ENCODE assay signal across 29 mouse cellular contexts in the genomic region with DNA sequence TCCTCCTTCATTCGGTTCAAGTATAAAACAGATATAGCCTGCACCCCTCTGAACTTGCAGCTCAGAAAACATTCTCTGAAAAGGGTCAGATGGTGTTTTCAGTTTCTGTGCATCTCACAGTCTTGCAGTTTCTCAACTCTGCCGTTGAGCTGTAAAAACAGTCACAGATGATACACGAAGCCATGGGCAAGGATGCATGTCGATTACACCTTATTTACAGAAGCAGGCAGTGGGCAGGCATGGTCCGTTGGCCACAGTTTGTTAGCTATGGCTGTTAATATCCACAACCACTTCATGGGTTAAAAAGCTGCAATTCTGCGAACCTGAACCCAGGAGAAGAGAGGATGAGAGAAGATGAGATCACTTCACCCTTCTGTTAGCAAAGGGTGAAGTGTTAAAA. TPM values are rescaled to one million over a fixed set of nuclear protein-coding genes. Genes with fewer than 3 reads are reported as not detected.
"Had no signal": no experiment of that assay in that cellular context is flagged by ENCODE, and none has a peak within 500 bp of the region (broad histone marks: within the 10 kb centered on the region; RNA-seq: fewer than 3 reads in every experiment).

No protein-coding gene starts in this region.

- H3K27ac ChIP-seq: heart, adult 2 months; heart, embryonic 13.5 days; heart, embryonic 15.5 days; hindbrain, embryonic 13.5 days; hindbrain, embryonic 15.5 days; hindbrain, postnatal 0 days; limb, embryonic 13.5 days; limb, embryonic 15.5 days; liver, embryonic 12.5 days; liver, embryonic 14.5 days had no signal

- H3K4me2 ChIP-seq: heart, embryonic 11.5 days; heart, embryonic 13.5 days; heart, embryonic 15.5 days; hindbrain, embryonic 13.5 days; hindbrain, embryonic 15.5 days; limb, embryonic 13.5 days; limb, embryonic 15.5 days; liver, embryonic 12.5 days had no signal

- H3K4me1 ChIP-seq: heart, embryonic 13.5 days; heart, embryonic 15.5 days; hindbrain, embryonic 13.5 days; hindbrain, embryonic 15.5 days; limb, embryonic 13.5 days; limb, embryonic 15.5 days; liver, embryonic 12.5 days had no signal

- H3K27me3 ChIP-seq: heart, embryonic 13.5 days; heart, embryonic 15.5 days; hindbrain, embryonic 13.5 days; hindbrain, embryonic 15.5 days; limb, embryonic 13.5 days; limb, embryonic 15.5 days; liver, embryonic 12.5 days had no signal

- H3K9ac ChIP-seq: heart, embryonic 13.5 days; heart, embryonic 15.5 days; hindbrain, embryonic 13.5 days; hindbrain, embryonic 15.5 days; limb, embryonic 13.5 days; limb, embryonic 15.5 days; liver, embryonic 12.5 days; liver, embryonic 14.5 days had no signal

- H3K9me3 ChIP-seq: heart, embryonic 13.5 days; heart, embryonic 15.5 days; hindbrain, embryonic 13.5 days; hindbrain, embryonic 15.5 days; limb, embryonic 13.5 days; limb, embryonic 15.5 days; liver, embryonic 12.5 days had no signal

- H3K36me3 ChIP-seq: heart, embryonic 13.5 days; heart, embryonic 15.5 days; hindbrain, embryonic 13.5 days; hindbrain, embryonic 15.5 days; limb, embryonic 13.5 days; limb, embryonic 15.5 days; liver, embryonic 12.5 days had no signal

- DNase-seq: gastrocnemius, postnatal 14 days; gastrocnemius, postnatal 36 days; heart, adult 11 months; heart, adult 2 months; heart, postnatal 14 days; heart, postnatal 36 days; kidney, adult 11 months; kidney, adult 9 months; kidney, postnatal 14 days; layer of hippocampus, adult 9-11 months; layer of hippocampus, postnatal 36 days; left cerebral cortex, postnatal 4 days had no signal

- H3K4me3 ChIP-seq: heart, adult 2 months; heart, embryonic 13.5 days; heart, embryonic 15.5 days; hindbrain, embryonic 13.5 days; hindbrain, embryonic 15.5 days; limb, embryonic 13.5 days; limb, embryonic 15.5 days; liver, embryonic 12.5 days had no signal

- ATAC-seq: hindbrain, postnatal 0 days; intestine, embryonic 16.5 days; liver, embryonic 12.5 days had no signal

RNA-seq across cellular contexts. Expression of a gene that starts 7.9 kb away (rescaled TPM):
- polyA plus RNA-seq: heart, postnatal 0 days; hindbrain, embryonic 13.5 days; hindbrain, embryonic 15.5 days; hindbrain, postnatal 0 days; intestine, embryonic 14.5 days; liver, adult 2 months had no signal

RNA-seq across cellular contexts. Expression of a gene that starts 12.5 kb away (rescaled TPM):
- polyA plus RNA-seq: heart, adult 2 months; heart, embryonic 11.5 days; heart, embryonic 13.5 days; heart, embryonic 15.5 days; heart, postnatal 0 days; hindbrain, embryonic 11.5 days; hindbrain, embryonic 15.5 days; hindbrain, postnatal 0 days; intestine, embryonic 14.5 days; intestine, embryonic 16.5 days; large intestine, adult 2 months; liver, adult 2 months; liver, embryonic 12.5 days; liver, embryonic 14.5 days; liver, embryonic 16.5 days had no signal
